Mouse (Mus musculus): Measurements from ENCODE around the gene Usb1. TPM values are rescaled to one million over a fixed set of nuclear protein-coding genes. Genes with fewer than 3 reads are reported as not detected.

Gene Usb1
- 31.0 and 32.3 TPM in 2 replicates for polyA plus RNA-seq (2014; fragmentation: Nextera tagmentation; extraction: Ambion mirVana)

GRCm38 (mm10) chr8:95331720-95332436, at the start of gene Usb1, which contains the start of gene Zfp319:
Usb1 (plus strand) TSS chr8:95332284.
Zfp319 (minus strand) TSS chr8:95331950.
- Histone ChIP-seq H3K27ac (peak within 1 kb of the TSS; percentile 96), H3K9me3 (ENCODE audit: control insufficient read depth, low read length) (no peaks in the 10 kb centered on the region), H3K9ac (peak within 1 kb of the TSS; percentile 88), H3K27me3 (ENCODE audit: control insufficient read depth, insufficient read depth, low read length) (no peaks in the 10 kb centered on the region), H3K4me2 (replicated peaks) (peak within 1 kb of the TSS; percentile 72), H3K4me3 (replicated peaks; ENCODE audit: low read length) (peak within 1 kb of the TSS; percentile 73), H3K4me1 (replicated peaks; ENCODE audit: control insufficient read depth, insufficient read depth, low read length) (peaks cover 17% of the 10 kb centered on the region), H3K36me3 (replicated peaks; ENCODE audit: control insufficient read depth, insufficient read depth) (peaks cover 43% of the 10 kb centered on the region)
- WGBS: under 1% methylated on average over 74 of the region's 80 CpGs
- peak; percentile 90 for DNase-seq (ENCODE audit: low spot score)
- ATAC-seq (ENCODE audit: low FRiP score): peak; percentile 94

- Histone ChIP-seq H3K9me3 (ENCODE audit: control insufficient read depth, low read length) (no peaks in the 10 kb centered on the region), H3K9ac (no peak overlapping the region), H3K4me1 (replicated peaks; ENCODE audit: control insufficient read depth, insufficient read depth, low read length) (peaks cover 6% of the 10 kb centered on the region), H3K27ac (no peak overlapping the region), H3K27me3 (ENCODE audit: control insufficient read depth, insufficient read depth, low read length) (no peaks in the 10 kb centered on the region), H3K36me3 (replicated peaks; ENCODE audit: control insufficient read depth, insufficient read depth) (no peaks in the 10 kb centered on the region), H3K4me2 (replicated peaks) (no peak overlapping the region), H3K4me3 (replicated peaks; ENCODE audit: low read length) (no peak overlapping the region)
- WGBS: 71% methylated on average over 6 of the region's 6 CpGs
- DNase-seq (ENCODE audit: low spot score): no peak
- ATAC-seq (ENCODE audit: low FRiP score): no peak
Observed at GRCm38 (mm10) chr8:95289066-95289650, 42.9 kb upstream of the Usb1 start.

GRCm38 (mm10) chr8:95293172-95293571, 38.9 kb upstream of the Usb1 start:
- Histone ChIP-seq H3K36me3 (replicated peaks; ENCODE audit: control insufficient read depth, insufficient read depth) (no peaks in the 10 kb centered on the region), H3K4me3 (replicated peaks; ENCODE audit: low read length) (no peak overlapping the region), H3K9me3 (ENCODE audit: control insufficient read depth, low read length) (no peaks in the 10 kb centered on the region), H3K9ac (no peak overlapping the region), H3K4me1 (replicated peaks; ENCODE audit: control insufficient read depth, insufficient read depth, low read length) (peaks cover 7% of the 10 kb centered on the region), H3K27me3 (ENCODE audit: control insufficient read depth, insufficient read depth, low read length) (no peaks in the 10 kb centered on the region), H3K4me2 (replicated peaks) (no peak overlapping the region), H3K27ac (no peak overlapping the region)
- no peak for ATAC-seq (ENCODE audit: low FRiP score)
- DNase-seq (ENCODE audit: low spot score): no peak
- WGBS: 78% methylated on average over 11 of the region's 11 CpGs

GRCm38 (mm10) chr8:95293891-95294290, 38.2 kb upstream of the Usb1 start:
- ATAC-seq (ENCODE audit: low FRiP score) (peak; percentile 67; the same call in 1 of the 2 replicates), DNase-seq (ENCODE audit: low spot score) (no peak)
- Histone ChIP-seq H3K4me2 (replicated peaks) (no peak overlapping the region), H3K27me3 (ENCODE audit: control insufficient read depth, insufficient read depth, low read length) (no peaks in the 10 kb centered on the region), H3K9me3 (ENCODE audit: control insufficient read depth, low read length) (no peaks in the 10 kb centered on the region), H3K27ac (no peak overlapping the region), H3K36me3 (replicated peaks; ENCODE audit: control insufficient read depth, insufficient read depth) (no peaks in the 10 kb centered on the region), H3K4me3 (replicated peaks; ENCODE audit: low read length) (no peak overlapping the region), H3K9ac (no peak overlapping the region), H3K4me1 (replicated peaks; ENCODE audit: control insufficient read depth, insufficient read depth, low read length) (peaks cover 7% of the 10 kb centered on the region)
- WGBS: 69% methylated on average over 7 of the region's 7 CpGs

- no peaks in the 10 kb centered on the region for H3K9me3 ChIP-seq (ENCODE audit: control insufficient read depth, low read length)
- no peak overlapping the region for H3K4me3 ChIP-seq (replicated peaks; ENCODE audit: low read length)
- H3K36me3 ChIP-seq (replicated peaks; ENCODE audit: control insufficient read depth, insufficient read depth): no peaks in the 10 kb centered on the region
- H3K4me1 ChIP-seq (replicated peaks; ENCODE audit: control insufficient read depth, insufficient read depth, low read length): no peaks in the 10 kb centered on the region
- H3K4me2 ChIP-seq (replicated peaks): no peak overlapping the region
- 24% methylated on average over 5 of the region's 5 CpGs for WGBS
- H3K27me3 ChIP-seq (ENCODE audit: control insufficient read depth, insufficient read depth, low read length): no peaks in the 10 kb centered on the region
- ATAC-seq (ENCODE audit: low FRiP score) (no peak), DNase-seq (ENCODE audit: low spot score) (peak; percentile 61)
- no peak overlapping the region for H3K9ac ChIP-seq
- H3K27ac ChIP-seq: no peak overlapping the region
Observed at GRCm38 (mm10) chr8:95302410-95302809, 29.7 kb upstream of the Usb1 start.

- 73% methylated on average over 4 of the region's 4 CpGs for WGBS
Observed at GRCm38 (mm10) chr8:95305526-95305925, 26.6 kb upstream of the Usb1 start.

GRCm38 (mm10) chr8:95306431-95306830, 25.7 kb upstream of the Usb1 start, which contains the start of gene Cngb1:
Cngb1 (minus strand) TSS chr8:95306585.
- Histone ChIP-seq H3K4me2 (replicated peaks) (no peak within 1 kb of the TSS), H3K27ac (no peak within 1 kb of the TSS), H3K4me3 (replicated peaks; ENCODE audit: low read length) (no peak within 1 kb of the TSS), H3K36me3 (replicated peaks; ENCODE audit: control insufficient read depth, insufficient read depth) (no peaks in the 10 kb centered on the region), H3K9ac (no peak within 1 kb of the TSS), H3K9me3 (ENCODE audit: control insufficient read depth, low read length) (no peaks in the 10 kb centered on the region), H3K27me3 (ENCODE audit: control insufficient read depth, insufficient read depth, low read length) (no peaks in the 10 kb centered on the region), H3K4me1 (replicated peaks; ENCODE audit: control insufficient read depth, insufficient read depth, low read length) (no peaks in the 10 kb centered on the region)
- no peak for DNase-seq (ENCODE audit: low spot score)
- no peak for ATAC-seq (ENCODE audit: low FRiP score)
- 54% methylated on average over 6 of the region's 6 CpGs for WGBS

More at GRCm38 (mm10) chr8:95305526-95305925, 26.6 kb upstream of the Usb1 start:
- Histone ChIP-seq H3K27ac (no peak overlapping the region), H3K27me3 (ENCODE audit: control insufficient read depth, insufficient read depth, low read length) (no peaks in the 10 kb centered on the region), H3K9ac (no peak overlapping the region), H3K4me3 (replicated peaks; ENCODE audit: low read length) (no peak overlapping the region), H3K9me3 (ENCODE audit: control insufficient read depth, low read length) (no peaks in the 10 kb centered on the region), H3K4me1 (replicated peaks; ENCODE audit: control insufficient read depth, insufficient read depth, low read length) (no peaks in the 10 kb centered on the region), H3K36me3 (replicated peaks; ENCODE audit: control insufficient read depth, insufficient read depth) (no peaks in the 10 kb centered on the region), H3K4me2 (replicated peaks) (no peak overlapping the region)
- ATAC-seq (ENCODE audit: low FRiP score) (no peak), DNase-seq (ENCODE audit: low spot score) (no peak)

- no peak within 1 kb of the TSS for H3K4me2 ChIP-seq (replicated peaks)
Observed at GRCm38 (mm10) chr8:95310342-95310970, 21.6 kb upstream of the Usb1 start, which contains the start of gene Tepp. Tepp (plus strand) TSS chr8:95310566.

GRCm38 (mm10) chr8:95312836-95313235, 19.2 kb upstream of the Usb1 start:
- H3K27ac ChIP-seq: no peak overlapping the region
- H3K36me3 ChIP-seq (replicated peaks; ENCODE audit: control insufficient read depth, insufficient read depth): no peaks in the 10 kb centered on the region
- H3K9me3 ChIP-seq (ENCODE audit: control insufficient read depth, low read length): no peaks in the 10 kb centered on the region
- ATAC-seq (ENCODE audit: low FRiP score): no peak
- H3K4me1 ChIP-seq (replicated peaks; ENCODE audit: control insufficient read depth, insufficient read depth, low read length): no peaks in the 10 kb centered on the region
- no peak overlapping the region for H3K4me2 ChIP-seq (replicated peaks)
- no peaks in the 10 kb centered on the region for H3K27me3 ChIP-seq (ENCODE audit: control insufficient read depth, insufficient read depth, low read length)
- no peak overlapping the region for H3K9ac ChIP-seq
- WGBS: 70% methylated on average over 18 of the region's 18 CpGs
- no peak for DNase-seq (ENCODE audit: low spot score)
- no peak overlapping the region for H3K4me3 ChIP-seq (replicated peaks; ENCODE audit: low read length)

More at GRCm38 (mm10) chr8:95310342-95310970, 21.6 kb upstream of the Usb1 start, which contains the start of gene Tepp:
- Histone ChIP-seq H3K9ac (no peak within 1 kb of the TSS), H3K27ac (no peak within 1 kb of the TSS), H3K27me3 (ENCODE audit: control insufficient read depth, insufficient read depth, low read length) (no peaks in the 10 kb centered on the region), H3K36me3 (replicated peaks; ENCODE audit: control insufficient read depth, insufficient read depth) (no peaks in the 10 kb centered on the region), H3K4me3 (replicated peaks; ENCODE audit: low read length) (no peak within 1 kb of the TSS), H3K9me3 (ENCODE audit: control insufficient read depth, low read length) (no peaks in the 10 kb centered on the region), H3K4me1 (replicated peaks; ENCODE audit: control insufficient read depth, insufficient read depth, low read length) (no peaks in the 10 kb centered on the region)
- DNase-seq (ENCODE audit: low spot score): no peak
- 35% methylated on average over 6 of the region's 6 CpGs for WGBS
- ATAC-seq (ENCODE audit: low FRiP score): peak; percentile 57; the same call in 1 of the 2 replicates
